ENCODE assay signal across 9 mouse cellular contexts in genomic region chr14:31564452-31565179, GRCm38 (mm10). TPM values are rescaled to one million over a fixed set of nuclear protein-coding genes. Genes with fewer than 3 reads are reported as not detected.
DNase-seq lines count a peak whose midpoint lies in the region; ATAC-seq and TF ChIP-seq lines count a peak whose summit lies in the region.
"Had no signal": no experiment of that assay in that cellular context is flagged by ENCODE, and none has a peak within 500 bp of the region (broad histone marks: within the 10 kb centered on the region; RNA-seq: fewer than 3 reads in every experiment).

No protein-coding gene starts in this region.

- TF ChIP-seq POLR2A in kidney, adult 2 months (IDR thresholded peaks at IDR 0.05; ENCODE audit: low read depth, low read length): no peak

- H3K4me3 ChIP-seq in kidney, adult 2 months (ENCODE audit: insufficient read depth, low read depth, low read length): no peak overlapping the region
- no peak overlapping the region for H3K4me3 ChIP-seq in forebrain, embryonic 11.5 days (ENCODE audit: low read depth, low read length)

- H3K9me3 ChIP-seq in forebrain, embryonic 11.5 days (ENCODE audit: control insufficient read depth, low read length): no peaks in the 10 kb centered on the region
- H3K9me3 ChIP-seq: G1E had no signal

- no peaks in the 10 kb centered on the region for H3K36me3 ChIP-seq in kidney, adult 2 months (ENCODE audit: control insufficient read depth, insufficient read depth, low read length)
- H3K36me3 ChIP-seq in forebrain, embryonic 11.5 days (ENCODE audit: control insufficient read depth, insufficient read depth, low read length): no peaks in the 10 kb centered on the region
- H3K36me3 ChIP-seq: G1E had no signal

- H3K27ac ChIP-seq in kidney, adult 2 months (ENCODE audit: insufficient read depth, low read depth, low read length): 0 out of 2 replicates have a peak overlapping the region, but pooled peaks have one; percentile 32
- no peak overlapping the region for H3K27ac ChIP-seq in forebrain, embryonic 11.5 days (ENCODE audit: low read depth, low read length)

- ATAC-seq in forebrain, embryonic 11.5 days (replicated peaks; ENCODE audit: low FRiP score): no peak

- no peaks in the 10 kb centered on the region for H3K27me3 ChIP-seq in kidney, adult 2 months (replicated peaks; ENCODE audit: control insufficient read depth, insufficient read depth, low read length)
- no peaks in the 10 kb centered on the region for H3K27me3 ChIP-seq in forebrain, embryonic 11.5 days (ENCODE audit: control insufficient read depth, insufficient read depth, low read length)

- peaks cover 10% of the 10 kb centered on the region; the same call in 1 of the 2 replicates for H3K4me1 ChIP-seq in kidney, adult 2 months (ENCODE audit: control insufficient read depth, insufficient read depth, low read length)
- H3K4me1 ChIP-seq in forebrain, embryonic 11.5 days (replicated peaks; ENCODE audit: control insufficient read depth, insufficient read depth, low read length): no peaks in the 10 kb centered on the region

- no peak overlapping the region for H3K4me2 ChIP-seq in forebrain, embryonic 11.5 days (ENCODE audit: low read depth, low read length, severe bottlenecking)

- H3K9ac ChIP-seq in forebrain, embryonic 11.5 days (ENCODE audit: low read length): no peak overlapping the region

- DNase-seq in ovary, postnatal 14 days (ENCODE audit: low spot score): peak; percentile 24
- no peak for DNase-seq in ovary, postnatal 36 days (ENCODE audit: low spot score)
- DNase-seq in gastrocnemius, postnatal 25 days: peak; percentile 40
- DNase-seq in kidney, adult 2 months: peak; percentile 67
- peak; percentile 76 for DNase-seq in lung, postnatal 14 days
- no peak for DNase-seq in right cerebral cortex, postnatal 25 days
- no peak for DNase-seq in spleen, postnatal 10 days (ENCODE audit: low spot score in 2 of 2)
- DNase-seq in forebrain, embryonic 11.5 days (ENCODE audit: low spot score): no peak

- 31% methylated on average over 6 of the region's 6 CpGs for WGBS in kidney, adult 2 months
- WGBS in forebrain, embryonic 11.5 days: 40% methylated on average over 6 of the region's 6 CpGs

- TF ChIP-seq CTCF in kidney, adult 2 months (conservative IDR thresholded peaks at IDR 0.05; ENCODE audit: insufficient read depth, insufficient read length, low read depth, low read length): no peak

RNA-seq across cellular contexts. Expression of gene Colq, which starts 26.5 kb away (rescaled TPM):
- 1 to 10 TPM; 6.4 to 9.6 TPM for total RNA-seq in gastrocnemius, postnatal 25 days (2021)
- 0.27 and 1.2 TPM in 2 replicates for polyA plus RNA-seq in kidney, adult 2 months (2012; rRNA removed)
- 0.09 TPM in 1 of 2 replicates, not detected in the other for polyA plus RNA-seq in forebrain, embryonic 11.5 days (2014; fragmentation: Nextera tagmentation; extraction: Ambion mirVana)
- polyA plus RNA-seq: G1E had no signal

Comparison
In these comparisons a context has a peak if more than half of its experiments do, and no peak if none do; other contexts are left out.
1. DNase-seq: peak in ovary, postnatal 14 days (single experiment), gastrocnemius, postnatal 25 days (single experiment), kidney, adult 2 months (single experiment) and lung, postnatal 14 days (single experiment); none in ovary, postnatal 36 days (single experiment), right cerebral cortex, postnatal 25 days (single experiment), spleen, postnatal 10 days (0 of 2) and forebrain, embryonic 11.5 days (single experiment).